Mouse (Mus musculus): ENCODE results near the gene Kat2a. TPM values are rescaled to one million over a fixed set of nuclear protein-coding genes. Genes with fewer than 3 reads are reported as not detected.

Gene Kat2a
- polyA plus RNA-seq (2011; ENCODE audit: insufficient read depth, insufficient read length, low replicate concordance, missing spikeins) = 7.6 and 16.3 TPM in 2 replicates

DNA sequence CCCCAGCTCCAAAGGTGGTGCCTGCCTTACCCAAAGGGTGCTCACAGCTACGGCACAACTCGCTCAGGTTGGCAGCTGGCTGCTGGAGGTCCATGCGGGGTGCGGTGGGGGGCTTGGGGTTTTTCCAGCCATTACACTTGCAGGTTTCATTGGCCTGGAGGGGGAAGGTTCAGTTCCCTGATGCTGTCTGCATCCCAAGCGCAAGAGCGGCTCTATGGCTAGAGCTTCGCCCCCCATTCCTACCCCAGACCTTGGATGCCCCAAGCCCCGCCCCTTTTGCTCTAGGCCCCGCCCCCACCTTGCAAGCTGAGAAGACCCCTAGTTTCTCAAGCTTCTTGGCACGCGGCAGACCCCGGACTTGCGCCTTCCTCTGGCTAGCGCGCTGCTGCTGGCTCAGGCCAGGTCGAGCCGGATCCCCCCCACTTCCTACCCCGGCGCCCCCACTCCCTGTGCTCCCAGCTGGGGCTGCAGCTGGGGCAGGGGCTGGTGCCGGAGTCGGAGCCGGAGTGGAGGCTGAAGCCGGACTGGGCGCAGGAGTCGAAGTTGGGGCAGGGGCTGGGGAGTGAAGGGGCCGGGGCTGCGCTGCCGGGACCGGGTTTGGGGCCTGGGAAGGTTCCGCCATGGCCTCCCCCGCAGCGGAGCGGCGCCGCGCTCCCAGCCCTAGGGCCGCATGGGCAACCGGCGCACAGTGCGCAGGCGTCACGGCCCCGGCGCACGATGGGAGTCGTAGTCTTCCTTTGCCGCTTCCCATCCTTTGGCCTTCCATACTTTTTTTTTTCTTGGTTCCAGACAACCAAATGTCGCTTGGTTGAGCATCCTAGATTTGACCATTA is at the start of gene Kat2a:
Gene Kat2a, minus strand, starts transcription at position 683 of the 833 bp plus-strand sequence.
- TF ChIP-seq POLR2A (IDR thresholded peaks at IDR 0.05; ENCODE audit: borderline replicate concordance, control insufficient read depth, low read depth, low read length) (peak; percentile 76; the same call in 1 of the 2 replicates), CTCF (IDR thresholded peaks at IDR 0.05; ENCODE audit: control insufficient read depth, insufficient read depth, low read length) (no peak)
- 1% methylated on average over 48 of the region's 48 CpGs for WGBS
- peak within 1 kb of the TSS; percentile 67 for H3K4me3 ChIP-seq (replicated peaks; ENCODE audit: control insufficient read depth, low read depth, low read length)
- H3K4me1 ChIP-seq (ENCODE audit: control insufficient read depth, insufficient read depth, low read length) = peaks cover 5% of the 10 kb centered on the region; the same call in 1 of the 2 replicates
- H3K27ac ChIP-seq (ENCODE audit: control insufficient read depth, insufficient read depth, low read depth, low read length, poor library complexity) = peak within 1 kb of the TSS; percentile 78; the same call in 1 of the 2 replicates

DNA sequence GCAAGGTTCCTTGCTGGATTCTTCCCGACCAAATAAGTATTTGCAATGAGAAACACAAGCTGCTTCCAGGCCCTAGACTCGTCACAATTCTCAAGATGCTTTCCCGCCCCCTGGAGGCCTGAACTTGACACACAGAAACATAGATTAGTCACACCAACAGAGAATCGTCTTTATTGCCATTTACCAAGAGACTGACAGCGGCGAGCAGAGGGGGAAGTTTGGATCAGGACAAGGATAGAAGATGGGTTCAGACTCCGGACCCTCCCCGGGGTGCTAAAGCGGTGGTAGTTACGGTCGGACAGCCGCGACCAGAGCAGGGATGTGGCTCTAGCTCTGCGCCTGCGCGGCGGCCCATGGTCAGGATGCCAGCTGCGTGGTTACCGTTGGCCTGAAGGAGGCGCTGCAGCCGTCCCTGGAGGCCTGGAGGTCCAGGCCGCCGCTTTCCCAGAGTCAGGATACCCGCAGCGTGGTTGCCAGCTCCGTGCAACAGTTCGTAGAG is 49.3 kb upstream of the Kat2a start:
- Histone ChIP-seq H3K4me1 (ENCODE audit: control insufficient read depth, insufficient read depth, low read length) (peaks cover 1% of the 10 kb centered on the region; the same call in 1 of the 2 replicates), H3K4me3 (replicated peaks; ENCODE audit: control insufficient read depth, low read depth, low read length) (peak overlapping the region; percentile 63), H3K27ac (ENCODE audit: control insufficient read depth, insufficient read depth, low read depth, low read length, poor library complexity) (no peak overlapping the region; the same call in 1 of the 2 replicates)
- under 1% methylated on average over 27 of the region's 27 CpGs for WGBS
- TF ChIP-seq POLR2A (IDR thresholded peaks at IDR 0.05; ENCODE audit: borderline replicate concordance, control insufficient read depth, low read depth, low read length) (peak; percentile 56; the same call in 1 of the 2 replicates), CTCF (IDR thresholded peaks at IDR 0.05; ENCODE audit: control insufficient read depth, insufficient read depth, low read length) (peak; percentile 75)

DNA sequence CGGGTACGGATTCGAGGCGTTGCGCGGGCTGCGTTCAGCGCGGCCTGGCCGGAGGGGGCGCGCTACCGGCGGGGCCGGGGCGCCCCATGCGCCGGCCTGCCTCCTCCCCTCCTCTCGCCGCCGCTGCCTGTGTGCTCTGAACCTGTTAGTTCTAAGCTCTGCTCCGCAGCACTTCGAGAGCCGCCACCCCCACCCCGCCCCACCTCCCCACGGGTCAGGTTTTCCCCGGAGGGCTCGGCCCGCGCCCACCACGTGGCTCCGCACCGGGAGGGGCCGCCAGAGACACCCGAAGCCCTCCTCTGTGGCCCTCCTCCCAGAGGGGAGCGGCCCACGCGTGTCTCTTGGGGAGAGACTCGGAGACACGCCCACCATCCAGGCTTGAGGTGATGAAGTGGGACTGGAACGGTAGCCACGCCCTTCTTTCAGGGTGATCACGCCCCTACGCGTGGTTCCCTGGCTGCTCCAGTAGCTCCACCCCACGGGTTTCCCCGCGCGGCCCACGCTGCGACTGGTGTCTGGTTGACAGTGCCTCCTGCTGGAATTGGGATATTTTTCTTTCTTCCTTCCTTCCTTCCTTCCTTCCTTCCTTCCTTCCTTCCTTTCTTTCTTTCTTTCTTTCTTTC is 47.5 kb upstream of the Kat2a start, which contains the start of gene Kcnh4:
Gene Kcnh4, minus strand, starts transcription at position 332 of the 623 bp plus-strand sequence.
- H3K4me3 ChIP-seq (replicated peaks; ENCODE audit: control insufficient read depth, low read depth, low read length) = no peak within 1 kb of the TSS
- WGBS = under 1% methylated on average over 51 of the region's 51 CpGs
- peaks cover 1% of the 10 kb centered on the region; the same call in 1 of the 2 replicates for H3K4me1 ChIP-seq (ENCODE audit: control insufficient read depth, insufficient read depth, low read length)
- no peak within 1 kb of the TSS for H3K27ac ChIP-seq (ENCODE audit: control insufficient read depth, insufficient read depth, low read depth, low read length, poor library complexity)
- TF ChIP-seq CTCF (IDR thresholded peaks at IDR 0.05; ENCODE audit: control insufficient read depth, insufficient read depth, low read length) (peak; percentile 8; the same call in 1 of the 2 replicates), POLR2A (IDR thresholded peaks at IDR 0.05; ENCODE audit: borderline replicate concordance, control insufficient read depth, low read depth, low read length) (no peak)

DNA sequence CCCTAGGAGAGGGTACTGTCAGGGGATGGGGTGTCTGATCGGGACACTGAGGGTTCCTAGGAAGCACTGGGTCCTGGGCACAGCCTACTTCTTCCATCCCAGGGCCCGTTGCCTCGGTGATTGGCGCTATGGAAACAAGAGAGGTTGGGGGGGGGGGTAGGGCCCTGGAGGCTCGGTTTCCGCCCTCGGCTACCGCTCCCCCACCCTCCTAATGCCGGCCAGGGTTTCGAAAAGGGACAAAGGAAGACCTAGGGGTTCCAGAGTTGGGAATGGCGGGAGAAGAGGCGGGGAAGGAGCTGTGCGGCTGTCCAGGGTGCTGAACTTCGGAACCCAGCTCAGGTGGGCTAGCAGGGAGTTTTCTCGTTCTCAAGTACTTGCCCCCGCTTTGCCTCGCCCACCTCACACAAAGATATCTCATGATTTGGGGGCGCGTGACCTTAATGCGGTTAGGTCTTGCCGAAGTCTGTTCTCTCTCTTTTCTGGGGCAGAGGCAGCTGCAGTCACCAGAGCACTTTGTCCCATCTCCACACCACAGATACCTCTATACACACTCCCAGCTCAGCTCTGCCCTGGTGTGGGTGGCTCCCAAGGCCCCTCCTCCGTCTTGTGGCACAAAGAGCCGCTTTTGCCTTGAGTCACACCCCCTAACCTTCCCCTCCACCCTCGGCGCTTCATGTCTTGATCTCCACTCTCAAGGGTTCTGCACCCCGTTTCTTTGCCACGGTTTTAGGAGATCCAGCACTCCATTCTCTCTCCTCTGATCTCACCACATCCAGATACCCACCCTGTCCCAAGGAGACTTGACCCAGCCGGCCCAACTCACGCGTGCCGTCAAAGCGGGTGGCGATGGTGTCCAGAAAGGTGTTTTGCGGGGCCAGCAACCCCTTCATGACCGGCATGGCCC is 46.7 kb upstream of the Kat2a start:
- Histone ChIP-seq H3K4me3 (replicated peaks; ENCODE audit: control insufficient read depth, low read depth, low read length) (no peak overlapping the region), H3K27ac (ENCODE audit: control insufficient read depth, insufficient read depth, low read depth, low read length, poor library complexity) (no peak overlapping the region), H3K4me1 (ENCODE audit: control insufficient read depth, insufficient read depth, low read length) (peaks cover 1% of the 10 kb centered on the region; the same call in 1 of the 2 replicates)
- TF ChIP-seq CTCF (IDR thresholded peaks at IDR 0.05; ENCODE audit: control insufficient read depth, insufficient read depth, low read length) (no peak), POLR2A (IDR thresholded peaks at IDR 0.05; ENCODE audit: borderline replicate concordance, control insufficient read depth, low read depth, low read length) (no peak)
- WGBS = 2% methylated on average over 35 of the region's 35 CpGs

DNA sequence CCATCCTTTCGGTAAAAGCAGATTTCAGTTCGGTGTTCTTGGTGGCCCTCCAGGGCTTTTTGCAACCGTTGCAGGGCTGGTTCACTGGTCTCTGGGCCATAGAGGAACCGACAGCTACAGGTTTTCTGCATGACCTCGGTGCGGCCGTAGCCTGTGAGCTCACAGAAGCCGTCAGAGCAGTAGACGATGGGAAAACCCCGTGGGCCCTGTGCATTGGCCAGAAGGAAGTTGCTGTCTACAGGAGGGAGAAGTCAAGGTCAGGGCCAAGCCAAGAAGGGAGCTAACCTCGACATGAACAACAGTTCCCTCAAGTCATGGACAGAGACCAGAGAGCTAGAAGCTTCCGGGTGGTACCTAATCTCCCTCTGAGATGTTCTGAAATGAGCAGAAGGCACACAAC is 45.3 kb upstream of the Kat2a start:
- Histone ChIP-seq H3K4me3 (replicated peaks; ENCODE audit: control insufficient read depth, low read depth, low read length) (no peak overlapping the region), H3K4me1 (ENCODE audit: control insufficient read depth, insufficient read depth, low read length) (peaks cover 1% of the 10 kb centered on the region; the same call in 1 of the 2 replicates), H3K27ac (ENCODE audit: control insufficient read depth, insufficient read depth, low read depth, low read length, poor library complexity) (no peak overlapping the region)
- 41% methylated on average over 12 of the region's 12 CpGs for WGBS
- TF ChIP-seq CTCF (IDR thresholded peaks at IDR 0.05; ENCODE audit: control insufficient read depth, insufficient read depth, low read length) = no peak

DNA sequence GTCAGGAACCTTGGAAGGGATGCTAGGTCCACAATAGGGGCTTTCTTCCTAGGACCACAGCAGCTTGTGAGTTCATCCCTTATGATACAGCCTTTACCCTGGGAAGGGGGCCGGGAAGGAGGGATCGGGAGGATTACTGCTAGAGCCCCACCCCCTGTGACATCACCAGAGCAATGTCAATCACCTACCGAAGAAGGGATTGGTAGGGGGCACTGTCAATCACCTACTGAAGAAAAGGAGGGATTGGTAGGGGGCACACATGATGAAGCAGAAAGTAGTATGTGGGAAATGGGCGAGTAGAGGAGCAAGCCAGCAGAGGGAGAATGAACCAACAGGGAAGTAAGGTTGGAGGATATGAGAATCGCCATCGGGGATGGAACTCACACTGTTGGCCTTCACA is 44.2 kb upstream of the Kat2a start:
- no peak for TF ChIP-seq CTCF (IDR thresholded peaks at IDR 0.05; ENCODE audit: control insufficient read depth, insufficient read depth, low read length)
- no peak for TF ChIP-seq POLR2A (IDR thresholded peaks at IDR 0.05; ENCODE audit: borderline replicate concordance, control insufficient read depth, low read depth, low read length)
- no peaks in the 10 kb centered on the region for H3K4me1 ChIP-seq (ENCODE audit: control insufficient read depth, insufficient read depth, low read length)
- H3K27ac ChIP-seq (ENCODE audit: control insufficient read depth, insufficient read depth, low read depth, low read length, poor library complexity) = no peak overlapping the region
- no peak overlapping the region for H3K4me3 ChIP-seq (replicated peaks; ENCODE audit: control insufficient read depth, low read depth, low read length)
- WGBS = 65% methylated on average over 6 of the region's 6 CpGs

DNA sequence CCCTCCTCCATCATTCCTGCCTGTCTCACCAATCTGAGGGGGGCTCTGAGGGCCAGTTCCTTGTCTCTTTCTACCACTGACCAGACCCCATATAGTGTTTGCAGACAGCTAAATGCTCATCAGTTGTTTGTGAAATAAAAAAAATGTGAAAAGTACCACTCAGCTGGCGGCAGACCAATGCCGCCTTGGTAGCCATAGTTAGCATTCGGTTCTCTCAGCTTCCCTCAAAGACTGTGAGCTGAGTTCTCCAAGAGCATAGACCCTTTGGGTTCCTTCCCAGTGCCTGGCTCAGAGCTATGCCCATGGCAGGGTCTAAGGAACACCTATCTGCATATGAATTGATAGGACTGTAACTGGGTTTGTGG is 42.4 kb upstream of the Kat2a start:
- WGBS = 86% methylated on average over 3 of the region's 3 CpGs
- no peaks in the 10 kb centered on the region; the same call in 1 of the 2 replicates for H3K4me1 ChIP-seq (ENCODE audit: control insufficient read depth, insufficient read depth, low read length)
- H3K4me3 ChIP-seq (replicated peaks; ENCODE audit: control insufficient read depth, low read depth, low read length) = no peak overlapping the region
- H3K27ac ChIP-seq (ENCODE audit: control insufficient read depth, insufficient read depth, low read depth, low read length, poor library complexity) = no peak overlapping the region
- TF ChIP-seq CTCF (IDR thresholded peaks at IDR 0.05; ENCODE audit: control insufficient read depth, insufficient read depth, low read length) = no peak
- no peak for TF ChIP-seq POLR2A (IDR thresholded peaks at IDR 0.05; ENCODE audit: borderline replicate concordance, control insufficient read depth, low read depth, low read length)

Measured in bone marrow, adult 2 months (tissue).